Mouse (Mus musculus) gastrocnemius, postnatal 36 days (tissue): Measurements from ENCODE around the gene Cd1d1. TPM values are rescaled to one million over a fixed set of nuclear protein-coding genes. Genes with fewer than 3 reads are reported as not detected.

ENCODE experiments used
- DNase-seq, 2 experiments: peaks; one replicate each; pipeline ENCODE4 v3.0.0; 2022
- intact Hi-C: fragments of 180-260 bp; cut with DNase I; formaldehyde crosslinking; loops from one replicate; pipeline ENCODE4 v1.15.1; 2025
- total RNA-seq, 2 experiments: library from RNA; stranded (reverse); gene quantifications; 2 replicates each; pipeline ENCODE4 v1.2.3; 2021

Gene Cd1d1
- total RNA-seq, 2 experiments from 2014 or later: 4.6 to 8.4 TPM

DNA sequence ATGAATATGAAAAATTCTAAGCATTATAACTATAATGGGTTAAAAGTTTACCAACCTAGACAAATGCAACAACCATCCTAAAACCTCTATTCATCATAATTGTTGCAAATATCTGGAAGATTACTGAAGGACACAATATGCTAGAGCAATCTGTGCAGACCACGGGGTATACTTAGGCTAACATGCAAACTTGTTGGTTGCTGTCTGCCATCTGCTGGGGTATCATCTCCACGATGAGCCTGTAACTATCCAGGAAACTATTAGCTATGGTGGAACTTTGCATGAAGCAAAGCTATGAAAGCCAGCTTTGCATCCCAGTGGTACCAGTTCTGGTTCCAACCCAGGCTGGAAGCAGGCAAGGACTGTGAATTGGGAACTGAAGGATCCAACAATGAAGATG is 24.1 kb downstream of the Cd1d1 start:
- DNase-seq: no peak
- intact Hi-C loops: no loop called here

DNA sequence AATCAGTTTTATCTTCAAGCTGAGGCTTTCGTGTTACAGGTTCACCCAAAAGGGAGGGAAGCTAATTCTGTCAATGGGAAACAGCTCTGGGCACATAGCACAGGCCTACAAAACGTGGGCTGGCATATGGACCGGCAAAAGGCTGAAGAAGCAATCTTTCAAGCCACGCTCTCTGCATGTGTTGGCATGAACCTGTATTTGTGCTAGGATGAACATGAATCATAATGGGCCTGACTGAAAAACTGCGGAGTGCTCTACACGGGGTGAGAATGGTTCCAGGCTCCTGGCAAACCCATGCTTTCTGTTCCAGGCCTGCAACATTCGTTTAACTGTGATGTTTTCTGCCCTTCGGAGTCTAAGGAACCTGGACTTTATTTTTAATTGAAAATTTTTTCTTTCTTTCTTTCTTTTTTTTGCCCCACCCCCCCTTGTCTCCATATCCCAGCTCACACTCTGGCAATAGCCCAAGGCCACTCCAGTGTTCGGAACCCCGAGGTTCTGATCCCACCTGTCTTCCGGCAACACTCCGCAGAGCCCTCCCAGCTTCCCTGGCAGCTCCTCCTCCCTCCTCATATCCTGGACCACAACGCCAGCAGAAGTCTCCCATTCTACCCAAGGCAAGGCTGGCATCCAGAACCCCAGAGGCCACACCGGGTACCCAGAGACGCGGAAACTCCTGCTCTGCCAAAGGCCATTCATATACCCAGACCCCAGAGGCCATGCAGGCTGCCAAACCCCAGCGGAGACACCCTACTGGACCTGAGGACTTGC is 36.4 kb downstream of the Cd1d1 start:
- no peak for DNase-seq
- intact Hi-C loops: no loop called here

DNA sequence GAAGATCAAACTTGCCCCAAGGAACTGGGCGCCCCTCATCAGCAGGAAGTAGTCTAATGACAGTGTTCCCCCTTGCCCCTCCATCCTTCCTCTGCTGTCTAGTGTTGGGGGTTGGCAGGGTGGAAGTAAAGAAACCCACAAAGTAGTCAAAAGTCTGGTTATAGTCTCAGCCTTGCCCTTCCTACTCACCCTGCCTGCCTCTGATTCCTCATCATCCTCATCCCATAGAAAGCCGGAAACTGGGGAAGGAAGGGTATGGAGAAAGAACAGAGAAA is 37.9 kb downstream of the Cd1d1 start:
- intact Hi-C loops: no loop called here
- no peak for DNase-seq

DNA sequence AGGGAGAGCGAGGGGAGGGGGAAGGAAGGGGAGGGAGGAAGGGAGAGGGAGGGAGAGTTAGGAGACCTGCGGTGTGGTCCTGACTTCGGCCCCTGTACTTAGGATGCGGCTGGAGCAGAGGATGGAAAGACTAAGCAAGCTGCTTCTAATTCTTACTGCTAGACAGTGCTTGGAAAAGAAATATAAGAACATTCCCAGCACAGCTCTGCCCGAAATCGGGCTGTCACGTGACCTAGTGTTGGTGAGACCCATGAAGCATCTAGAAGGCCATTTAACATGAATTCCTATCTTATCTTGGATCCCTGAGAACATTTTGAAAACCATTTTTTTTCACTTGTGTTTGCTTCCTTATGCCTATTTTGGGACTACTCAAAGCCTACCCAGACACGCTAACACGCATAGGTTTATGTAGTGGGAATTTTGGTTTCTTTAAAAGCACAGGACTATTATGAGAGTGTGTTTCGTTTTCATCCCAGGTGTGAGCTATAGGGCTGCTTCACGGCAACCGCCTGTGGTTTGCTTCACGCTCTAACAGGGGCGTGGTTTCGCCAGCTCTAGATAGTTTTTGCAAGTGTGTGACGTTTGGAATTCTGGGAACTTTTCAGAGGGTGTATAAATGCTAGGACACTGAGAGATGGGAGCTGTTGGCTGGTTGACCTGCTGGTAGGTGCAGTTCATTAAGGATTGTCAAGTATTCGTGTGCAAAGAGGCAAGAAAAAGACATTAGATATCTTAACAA is 38.4 kb downstream of the Cd1d1 start:
- intact Hi-C loops: no loop called here

DNA sequence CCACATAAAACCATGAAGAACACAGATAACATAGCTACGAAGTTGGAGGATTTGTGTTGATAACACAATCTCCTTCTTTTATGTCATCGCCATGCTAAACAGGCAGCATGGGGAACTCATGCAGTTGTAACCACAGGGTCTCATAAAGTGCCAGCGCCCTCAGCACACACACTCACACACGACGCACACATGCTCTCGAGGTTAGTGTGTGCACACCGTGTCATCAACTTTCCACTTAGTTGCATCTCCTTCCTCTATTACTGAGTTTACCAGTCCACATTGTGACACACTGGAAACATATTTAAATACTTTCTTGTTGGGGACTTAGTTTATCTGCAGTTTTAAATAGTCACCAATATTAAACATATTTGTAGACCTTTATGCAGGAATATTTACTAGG is 40.2 kb downstream of the Cd1d1 start:
- intact Hi-C loops: loop anchor here (10.0 kb wide), 1 partner anchor 634 kb away; no protein-coding TSS in a partner anchor
- no peak for DNase-seq

More for the DNA sequence above, 38.4 kb downstream of the Cd1d1 start:
- DNase-seq: no peak

DNA sequence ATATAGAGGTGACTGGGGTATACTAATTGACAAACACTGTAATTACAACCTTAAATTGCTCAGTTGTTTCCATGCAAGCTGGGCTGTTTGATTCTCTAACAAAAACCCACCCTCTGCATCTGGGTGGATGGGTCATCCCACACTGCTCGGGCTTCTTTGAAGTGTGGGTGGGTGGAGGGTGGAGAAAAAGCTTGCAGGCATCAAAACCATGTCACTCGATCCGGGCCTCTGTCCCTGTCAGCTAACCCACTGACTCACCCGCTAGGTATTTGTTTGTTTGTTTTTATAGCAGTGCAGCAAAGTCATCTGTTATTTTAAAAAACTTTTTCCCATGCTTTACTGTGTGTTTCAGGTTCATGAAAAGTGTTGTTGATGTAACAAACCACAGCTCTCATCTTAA is 43.9 kb downstream of the Cd1d1 start:
- DNase-seq: no peak
- intact Hi-C loops: loop anchor here (10.0 kb wide), 1 partner anchor 631 kb away; no protein-coding TSS in a partner anchor

DNA sequence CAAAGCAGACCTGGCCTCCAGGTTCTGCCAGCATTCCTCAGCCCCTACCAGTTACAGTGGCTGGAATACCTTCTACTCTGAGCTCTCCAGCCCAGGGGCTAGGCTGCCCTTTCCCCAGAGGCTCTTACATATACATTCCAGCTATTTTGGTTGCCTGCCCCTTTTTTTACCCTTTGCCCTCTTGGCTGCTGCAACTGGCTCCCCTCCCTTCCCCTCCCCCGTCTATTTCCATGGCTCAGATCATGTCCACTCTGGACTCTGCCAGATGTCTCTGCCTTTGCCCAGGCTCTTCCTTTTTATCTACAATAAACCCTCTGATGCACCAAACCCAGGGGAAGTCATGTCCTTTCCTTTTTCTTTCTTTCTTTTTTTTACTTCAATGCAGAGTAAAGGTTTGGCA is 44.7 kb downstream of the Cd1d1 start:
- intact Hi-C loops: loop anchor here (10.0 kb wide), 1 partner anchor 630 kb away; no protein-coding TSS in a partner anchor
- no peak for DNase-seq

DNA sequence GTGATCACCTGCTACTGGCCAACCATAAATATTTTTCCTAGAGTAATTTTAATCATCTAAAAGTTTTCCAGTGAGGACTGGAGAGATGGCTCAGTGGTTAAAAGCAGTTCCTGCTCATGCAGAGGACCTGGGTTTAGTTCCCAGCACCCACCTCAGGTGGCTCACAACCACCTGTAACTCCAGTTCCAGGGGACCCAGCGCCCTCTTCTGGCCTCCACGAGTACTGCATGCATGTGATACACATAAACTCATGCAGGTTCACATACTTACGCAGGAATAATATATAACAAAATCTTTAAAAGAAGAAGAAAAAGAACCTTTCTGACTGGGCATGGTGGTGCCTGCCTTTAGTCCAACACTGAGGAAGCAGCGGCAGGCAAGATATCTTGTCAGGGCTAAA is 45.4 kb downstream of the Cd1d1 start:
- intact Hi-C loops: loop anchor here (10.0 kb wide), 1 partner anchor 629 kb away; no protein-coding TSS in a partner anchor
- DNase-seq: no peak

DNA sequence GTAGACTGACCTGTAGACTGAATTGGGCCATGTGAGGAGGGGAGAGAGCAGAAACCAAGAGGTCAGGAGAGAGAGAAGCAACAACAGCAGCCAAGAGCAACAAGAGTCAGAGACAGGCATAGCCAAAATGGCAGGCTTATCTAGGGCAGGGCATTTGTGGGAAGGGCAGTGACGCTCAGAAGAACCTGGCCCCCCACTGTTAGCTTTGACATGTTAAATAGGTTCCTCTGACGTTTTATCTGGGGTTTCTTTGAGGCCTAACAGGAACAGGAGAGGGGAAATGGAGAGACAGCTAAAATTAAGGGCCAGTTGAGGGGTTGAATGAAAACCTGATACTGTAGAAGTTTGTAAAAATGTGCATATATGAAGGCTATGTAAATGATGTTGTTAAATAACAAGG is 48.6 kb downstream of the Cd1d1 start:
- no peak for DNase-seq
- intact Hi-C loops: loop anchor here (10.0 kb wide), 1 partner anchor 626 kb away; no protein-coding TSS in a partner anchor

Other genes with a start within 250 kb of the Cd1d1 start
- under 1 TPM; 0.49 to 0.84 TPM for gene Dclk2, start 78.6 kb downstream of the Cd1d1 start, total RNA-seq
- gene Kirrel, start 175.3 kb upstream of the Cd1d1 start, total RNA-seq: 1 to 10 TPM; 4.3 to 4.4 TPM